Mouse (Mus musculus): Measurements from ENCODE around the gene Ccl7. TPM values are rescaled to one million over a fixed set of nuclear protein-coding genes. Genes with fewer than 3 reads are reported as not detected.

The Ccl7 gene
- polyA plus RNA-seq (2015; fragmentation: Nextera tagmentation; extraction: Ambion mirVana) = 3.4 and 6.0 TPM in 2 replicates

DNA sequence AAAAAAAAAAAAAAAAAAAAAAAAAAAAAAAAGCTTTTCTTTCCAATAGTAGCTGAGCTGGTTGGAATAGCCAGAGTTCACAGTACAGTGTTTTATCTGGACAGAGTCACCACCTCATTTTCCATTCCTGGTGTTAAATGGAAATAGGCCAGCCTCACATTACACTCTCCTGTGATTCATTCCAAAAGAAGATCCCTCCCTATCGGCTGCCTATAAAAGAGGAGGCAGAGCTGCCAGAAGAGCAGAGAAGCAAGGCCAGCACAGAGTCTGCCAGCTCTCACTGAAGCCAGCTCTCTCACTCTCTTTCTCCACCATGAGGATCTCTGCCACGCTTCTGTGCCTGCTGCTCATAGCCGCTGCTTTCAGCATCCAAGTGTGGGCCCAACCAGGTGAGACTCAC, at the start of gene Ccl7:
TSS of gene Ccl7 (plus strand) at position 242 of the 400 bp plus-strand sequence.
- Histone ChIP-seq H3K36me3 (ENCODE audit: control insufficient read depth, insufficient read depth) (no peaks in the 10 kb centered on the region), H3K27ac (ENCODE audit: low read length) (peak within 1 kb of the TSS; percentile 46), H3K4me2 (ENCODE audit: low read depth, low read length) (no peak within 1 kb of the TSS), H3K4me3 (ENCODE audit: low read length) (no peak within 1 kb of the TSS), H3K27me3 (ENCODE audit: control insufficient read depth, insufficient read depth, low read length) (no peaks in the 10 kb centered on the region), H3K4me1 (ENCODE audit: control insufficient read depth, insufficient read depth, low read length) (no peaks in the 10 kb centered on the region), H3K9ac (ENCODE audit: low read length) (no peak within 1 kb of the TSS), H3K9me3 (replicated peaks; ENCODE audit: control insufficient read depth, low read length) (no peaks in the 10 kb centered on the region)
- ATAC-seq (replicated peaks; ENCODE audit: extremely low read depth, insufficient read depth, low FRiP score) = peak; percentile 69; the same call in 1 of the 2 replicates
- 49% methylated on average over 3 of the region's 3 CpGs for WGBS

- WGBS = 64% methylated on average over 10 of the region's 10 CpGs
- Histone ChIP-seq H3K27me3 (ENCODE audit: control insufficient read depth, insufficient read depth, low read length) (no peaks in the 10 kb centered on the region), H3K4me2 (ENCODE audit: low read depth, low read length) (no peak overlapping the region), H3K9me3 (replicated peaks; ENCODE audit: control insufficient read depth, low read length) (no peaks in the 10 kb centered on the region), H3K4me3 (ENCODE audit: low read length) (no peak overlapping the region), H3K27ac (ENCODE audit: low read length) (no peak overlapping the region), H3K36me3 (ENCODE audit: control insufficient read depth, insufficient read depth) (no peaks in the 10 kb centered on the region), H3K9ac (ENCODE audit: low read length) (no peak overlapping the region), H3K4me1 (ENCODE audit: control insufficient read depth, insufficient read depth, low read length) (no peaks in the 10 kb centered on the region)
- no peak for ATAC-seq (replicated peaks; ENCODE audit: extremely low read depth, insufficient read depth, low FRiP score)
Observed at GRCm38 (mm10) chr11:81996172-81996841, 49.2 kb upstream of the Ccl7 start.

DNA sequence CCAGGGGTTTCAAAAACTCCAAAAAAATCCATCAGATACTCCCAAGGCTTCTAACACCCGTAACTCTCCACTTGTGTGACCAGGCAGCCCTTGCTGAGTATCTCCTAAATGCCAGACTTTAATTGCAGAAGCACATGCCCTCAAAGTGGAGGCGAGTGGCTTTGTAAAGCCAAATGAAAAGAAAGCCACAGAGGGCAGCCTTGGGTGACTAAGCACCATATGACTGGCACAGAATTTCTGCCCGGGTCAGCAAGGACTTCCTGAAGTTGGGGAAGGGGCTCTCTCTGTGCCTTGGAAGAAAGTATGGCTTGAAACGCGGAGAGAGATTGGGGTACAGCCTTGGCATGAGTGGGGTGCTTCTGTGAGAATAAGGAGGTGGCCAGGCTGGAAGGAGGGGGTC, 48.4 kb upstream of the Ccl7 start:
- H3K4me3 ChIP-seq (ENCODE audit: low read length) = no peak overlapping the region
- no peaks in the 10 kb centered on the region for H3K27me3 ChIP-seq (ENCODE audit: control insufficient read depth, insufficient read depth, low read length)
- 79% methylated on average over 5 of the region's 5 CpGs for WGBS
- no peaks in the 10 kb centered on the region for H3K36me3 ChIP-seq (ENCODE audit: control insufficient read depth, insufficient read depth)
- no peaks in the 10 kb centered on the region for H3K9me3 ChIP-seq (replicated peaks; ENCODE audit: control insufficient read depth, low read length)
- H3K27ac ChIP-seq (ENCODE audit: low read length) = no peak overlapping the region
- H3K9ac ChIP-seq (ENCODE audit: low read length) = no peak overlapping the region
- H3K4me2 ChIP-seq (ENCODE audit: low read depth, low read length) = no peak overlapping the region
- no peak for ATAC-seq (replicated peaks; ENCODE audit: extremely low read depth, insufficient read depth, low FRiP score)
- H3K4me1 ChIP-seq (ENCODE audit: control insufficient read depth, insufficient read depth, low read length) = no peaks in the 10 kb centered on the region

DNA sequence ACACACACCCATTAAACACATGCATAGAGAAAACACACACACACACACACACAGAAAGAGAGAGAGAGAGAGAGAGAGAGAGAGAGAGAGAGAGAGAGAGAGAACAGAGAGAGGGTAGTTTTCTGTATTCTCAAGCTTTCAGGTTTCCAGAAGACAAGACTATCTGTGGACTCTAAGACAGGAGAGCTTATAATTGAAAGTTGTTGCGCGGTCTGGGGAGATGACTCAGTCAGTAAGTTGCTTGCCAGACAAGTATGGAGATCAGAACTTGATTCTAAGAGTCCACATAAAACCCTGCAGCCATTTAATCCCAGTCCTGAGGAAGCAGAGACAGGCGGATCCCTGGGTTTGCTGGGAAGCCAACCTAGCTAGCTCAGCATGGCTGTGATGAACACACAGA, 46.9 kb upstream of the Ccl7 start:
- H3K9ac ChIP-seq (ENCODE audit: low read length) = no peak overlapping the region
- no peak overlapping the region for H3K27ac ChIP-seq (ENCODE audit: low read length)
- no peaks in the 10 kb centered on the region for H3K4me1 ChIP-seq (ENCODE audit: control insufficient read depth, insufficient read depth, low read length)
- no peak overlapping the region for H3K4me2 ChIP-seq (ENCODE audit: low read depth, low read length)
- no peaks in the 10 kb centered on the region for H3K27me3 ChIP-seq (ENCODE audit: control insufficient read depth, insufficient read depth, low read length)
- no peak for ATAC-seq (replicated peaks; ENCODE audit: extremely low read depth, insufficient read depth, low FRiP score)
- H3K4me3 ChIP-seq (ENCODE audit: low read length) = no peak overlapping the region
- no peaks in the 10 kb centered on the region for H3K9me3 ChIP-seq (replicated peaks; ENCODE audit: control insufficient read depth, low read length)
- no peaks in the 10 kb centered on the region for H3K36me3 ChIP-seq (ENCODE audit: control insufficient read depth, insufficient read depth)
- 87% methylated on average over 3 of the region's 3 CpGs for WGBS

- no peak overlapping the region for H3K9ac ChIP-seq (ENCODE audit: low read length)
- 64% methylated on average over 4 of the region's 4 CpGs for WGBS
- H3K4me2 ChIP-seq (ENCODE audit: low read depth, low read length) = no peak overlapping the region
Observed at GRCm38 (mm10) chr11:81999469-81999868, 46.0 kb upstream of the Ccl7 start.

DNA sequence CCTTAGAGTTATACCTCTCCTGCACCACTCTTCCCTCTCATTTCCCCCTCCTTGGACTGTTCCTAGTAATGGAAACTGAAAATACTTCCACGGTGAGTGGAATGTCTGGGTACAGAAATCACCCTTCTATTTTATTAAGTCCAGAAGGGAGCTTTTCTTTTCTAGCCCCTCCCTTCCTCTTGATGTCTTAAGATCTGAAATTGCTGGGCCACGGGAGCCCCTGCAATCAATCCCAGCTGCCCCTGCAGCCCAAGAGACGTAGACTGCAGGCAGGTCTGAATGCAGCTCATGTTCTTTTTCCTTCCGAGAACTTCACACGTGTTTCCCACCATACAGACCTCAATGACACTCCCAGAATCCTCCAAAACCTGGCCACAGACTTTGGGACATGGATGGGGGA, 44.9 kb upstream of the Ccl7 start:
- 65% methylated on average over 5 of the region's 5 CpGs for WGBS
- no peak for ATAC-seq (replicated peaks; ENCODE audit: extremely low read depth, insufficient read depth, low FRiP score)
- H3K4me2 ChIP-seq (ENCODE audit: low read depth, low read length) = no peak overlapping the region
- no peaks in the 10 kb centered on the region for H3K9me3 ChIP-seq (replicated peaks; ENCODE audit: control insufficient read depth, low read length)
- H3K9ac ChIP-seq (ENCODE audit: low read length) = no peak overlapping the region
- no peaks in the 10 kb centered on the region for H3K4me1 ChIP-seq (ENCODE audit: control insufficient read depth, insufficient read depth, low read length)
- H3K27ac ChIP-seq (ENCODE audit: low read length) = no peak overlapping the region
- H3K4me3 ChIP-seq (ENCODE audit: low read length) = no peak overlapping the region
- no peaks in the 10 kb centered on the region for H3K27me3 ChIP-seq (ENCODE audit: control insufficient read depth, insufficient read depth, low read length)
- no peaks in the 10 kb centered on the region for H3K36me3 ChIP-seq (ENCODE audit: control insufficient read depth, insufficient read depth)

More at GRCm38 (mm10) chr11:81999469-81999868, 46.0 kb upstream of the Ccl7 start:
- no peak for ATAC-seq (replicated peaks; ENCODE audit: extremely low read depth, insufficient read depth, low FRiP score)
- no peak overlapping the region for H3K4me3 ChIP-seq (ENCODE audit: low read length)
- no peaks in the 10 kb centered on the region for H3K27me3 ChIP-seq (ENCODE audit: control insufficient read depth, insufficient read depth, low read length)
- no peak overlapping the region for H3K27ac ChIP-seq (ENCODE audit: low read length)
- no peaks in the 10 kb centered on the region for H3K4me1 ChIP-seq (ENCODE audit: control insufficient read depth, insufficient read depth, low read length)
- no peaks in the 10 kb centered on the region for H3K9me3 ChIP-seq (replicated peaks; ENCODE audit: control insufficient read depth, low read length)
- H3K36me3 ChIP-seq (ENCODE audit: control insufficient read depth, insufficient read depth) = no peaks in the 10 kb centered on the region

GRCm38 (mm10) chr11:82004810-82005209, 40.7 kb upstream of the Ccl7 start:
- Histone ChIP-seq H3K4me2 (ENCODE audit: low read depth, low read length) (no peak overlapping the region), H3K9me3 (replicated peaks; ENCODE audit: control insufficient read depth, low read length) (no peaks in the 10 kb centered on the region), H3K27me3 (ENCODE audit: control insufficient read depth, insufficient read depth, low read length) (no peaks in the 10 kb centered on the region), H3K4me3 (ENCODE audit: low read length) (no peak overlapping the region), H3K9ac (ENCODE audit: low read length) (no peak overlapping the region), H3K4me1 (ENCODE audit: control insufficient read depth, insufficient read depth, low read length) (0 out of 2 replicates have a peak, but pooled peaks cover 3% of the 10 kb centered on the region), H3K36me3 (ENCODE audit: control insufficient read depth, insufficient read depth) (no peaks in the 10 kb centered on the region), H3K27ac (ENCODE audit: low read length) (no peak overlapping the region)
- 47% methylated on average over 2 of the region's 2 CpGs for WGBS
- no peak for ATAC-seq (replicated peaks; ENCODE audit: extremely low read depth, insufficient read depth, low FRiP score)

DNA sequence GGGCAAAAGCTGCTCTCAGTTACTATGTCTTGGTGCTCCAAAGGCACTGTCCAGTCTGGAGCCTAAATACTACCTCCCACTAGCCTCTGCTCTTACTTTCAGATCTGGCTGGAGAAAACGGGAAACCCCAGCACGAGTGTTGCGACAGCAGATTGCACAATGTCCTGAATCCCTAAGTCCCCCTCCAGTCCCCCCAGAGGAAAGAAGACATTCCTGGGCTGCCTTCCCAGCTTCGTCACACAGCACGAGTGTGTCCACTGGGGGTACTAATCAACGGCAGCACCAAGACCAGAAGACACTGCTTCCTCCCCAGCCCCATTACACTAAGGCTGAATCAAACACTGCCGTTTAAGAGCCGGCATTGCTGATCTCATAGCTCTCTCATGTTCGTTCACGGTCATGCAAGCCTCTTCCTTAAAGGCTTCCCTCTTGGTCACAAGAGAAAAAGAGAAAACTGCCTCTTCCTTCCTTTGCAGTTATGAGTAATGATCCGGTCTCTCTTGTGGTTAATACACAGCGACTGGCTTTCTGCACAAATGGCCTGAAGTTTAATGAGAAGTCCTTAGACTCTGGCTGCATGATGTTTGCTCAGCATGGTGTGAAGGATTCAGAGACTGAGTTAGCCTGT, 38.6 kb upstream of the Ccl7 start:
- ATAC-seq (replicated peaks; ENCODE audit: extremely low read depth, insufficient read depth, low FRiP score) = peak; percentile 65
- H3K27ac ChIP-seq (ENCODE audit: low read length) = peak overlapping the region; percentile 35
- no peaks in the 10 kb centered on the region for H3K9me3 ChIP-seq (replicated peaks; ENCODE audit: control insufficient read depth, low read length)
- no peak overlapping the region for H3K9ac ChIP-seq (ENCODE audit: low read length)
- no peak overlapping the region for H3K4me3 ChIP-seq (ENCODE audit: low read length)
- H3K27me3 ChIP-seq (ENCODE audit: control insufficient read depth, insufficient read depth, low read length) = no peaks in the 10 kb centered on the region
- 26% methylated on average over 12 of the region's 12 CpGs for WGBS
- peak overlapping the region; percentile 28; the same call in 1 of the 2 replicates for H3K4me2 ChIP-seq (ENCODE audit: low read depth, low read length)
- no peaks in the 10 kb centered on the region for H3K36me3 ChIP-seq (ENCODE audit: control insufficient read depth, insufficient read depth)
- peaks cover 4% of the 10 kb centered on the region; the same call in 1 of the 2 replicates for H3K4me1 ChIP-seq (ENCODE audit: control insufficient read depth, insufficient read depth, low read length)

GRCm38 (mm10) chr11:82010115-82010514, 35.4 kb upstream of the Ccl7 start:
- Histone ChIP-seq H3K27ac (ENCODE audit: low read length) (no peak overlapping the region), H3K9me3 (replicated peaks; ENCODE audit: control insufficient read depth, low read length) (no peaks in the 10 kb centered on the region), H3K27me3 (ENCODE audit: control insufficient read depth, insufficient read depth, low read length) (no peaks in the 10 kb centered on the region), H3K9ac (ENCODE audit: low read length) (no peak overlapping the region), H3K36me3 (ENCODE audit: control insufficient read depth, insufficient read depth) (no peaks in the 10 kb centered on the region), H3K4me2 (ENCODE audit: low read depth, low read length) (no peak overlapping the region), H3K4me3 (ENCODE audit: low read length) (no peak overlapping the region), H3K4me1 (ENCODE audit: control insufficient read depth, insufficient read depth, low read length) (peaks cover 5% of the 10 kb centered on the region; the same call in 1 of the 2 replicates)
- WGBS = 83% methylated on average over 3 of the region's 3 CpGs
- ATAC-seq (replicated peaks; ENCODE audit: extremely low read depth, insufficient read depth, low FRiP score) = no peak
